Mouse (Mus musculus) adrenal gland, postnatal 14 days (tissue): ENCODE measurements around the gene Gm10277. TPM values are rescaled to one million over a fixed set of nuclear protein-coding genes. Genes with fewer than 3 reads are reported as not detected.
A peak's percentile ranks its signal among the peaks of the same experiment; 100 is the strongest.

ENCODE experiments used
- DNase-seq: peaks from one replicate; pipeline ENCODE4 v3.0.0; 2021; ENCODE audit warnings: mixed read lengths
- long read RNA-seq, 2 experiments: library from polyadenylated mRNA; stranded (forward); transcript quantifications; one replicate each; pipeline ENCODE4 v2.0.0; 2021
- total RNA-seq: library from RNA; stranded (reverse); gene quantifications from 2 replicates; pipeline ENCODE4 v1.2.3, GENCODE M21; 2021

The Gm10277 gene
- not detected in 2 replicates for total RNA-seq
- long read RNA-seq, experiment 1, result 0 reads
- long read RNA-seq, experiment 2, result 0 reads

DNA sequence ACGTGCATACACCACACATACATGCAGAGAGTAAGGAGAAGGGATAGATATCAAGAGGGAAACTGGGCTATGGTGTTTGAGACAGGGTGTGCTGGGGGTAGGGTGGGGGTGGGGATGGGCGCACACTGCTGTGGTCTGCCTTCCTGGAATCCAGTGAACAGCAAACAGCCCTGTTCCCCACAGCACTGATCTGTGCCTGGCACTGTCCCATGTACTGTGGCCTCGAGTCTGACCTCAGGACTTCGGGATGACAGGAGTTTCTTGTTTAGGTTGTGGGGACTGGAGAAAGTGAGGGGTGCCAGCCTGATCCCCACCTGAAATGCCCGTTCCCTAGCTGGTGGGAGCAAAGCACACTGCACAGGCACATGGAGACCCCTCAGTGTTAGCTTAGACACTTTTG, at the start of gene Gm10277:
Gene Gm10277 (minus strand): TSS at position 41 of the 400 bp plus-strand sequence.
- DNase-seq, result peak; percentile 38

GRCm38 (mm10) chr11:77836751-77837150, 49.2 kb upstream of the Gm10277 start:
- DNase-seq, result peak; percentile 53

GRCm38 (mm10) chr11:77836290-77836689, 48.7 kb upstream of the Gm10277 start:
- DNase-seq, result no peak

DNA sequence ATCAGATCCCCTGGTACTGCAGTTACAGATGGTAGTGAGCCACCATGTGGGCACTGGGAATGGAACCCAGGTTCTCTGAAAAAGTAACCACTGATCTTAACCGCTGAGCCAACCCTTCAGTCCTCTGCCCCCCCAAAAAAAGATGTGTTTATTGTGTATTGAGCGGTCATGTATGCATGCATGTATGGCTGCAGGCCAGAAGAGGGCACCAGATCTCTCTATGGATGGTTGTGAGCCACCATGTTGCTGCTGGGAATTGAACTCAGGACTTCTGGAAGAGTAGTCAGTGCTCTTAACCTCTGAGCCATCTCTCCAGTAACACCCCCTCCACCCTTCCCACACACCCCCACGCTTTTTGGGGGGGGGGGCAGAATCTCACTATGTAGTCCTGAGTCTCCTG, 47.6 kb upstream of the Gm10277 start:
- DNase-seq, result no peak

DNA sequence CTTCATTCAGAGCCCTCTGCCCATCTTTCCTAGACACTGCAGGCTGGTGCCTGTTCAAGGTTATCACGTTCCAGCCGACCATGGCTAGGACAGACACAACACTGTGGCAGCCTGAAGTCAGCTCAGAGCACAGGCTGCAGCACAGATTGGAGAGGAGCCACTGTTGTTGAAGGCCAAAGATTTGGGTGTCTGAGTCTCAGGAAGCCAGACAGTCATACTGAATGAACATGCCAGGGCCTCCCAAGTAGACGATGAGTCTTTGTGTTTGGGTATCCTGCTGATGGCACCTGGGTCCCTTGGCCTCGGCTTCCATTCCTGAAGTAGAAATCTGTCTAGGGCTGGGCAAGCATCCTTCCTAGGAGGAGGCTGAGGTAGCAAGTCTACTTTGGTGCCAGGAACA, 45.0 kb upstream of the Gm10277 start:
- peak; percentile 52 for DNase-seq

DNA sequence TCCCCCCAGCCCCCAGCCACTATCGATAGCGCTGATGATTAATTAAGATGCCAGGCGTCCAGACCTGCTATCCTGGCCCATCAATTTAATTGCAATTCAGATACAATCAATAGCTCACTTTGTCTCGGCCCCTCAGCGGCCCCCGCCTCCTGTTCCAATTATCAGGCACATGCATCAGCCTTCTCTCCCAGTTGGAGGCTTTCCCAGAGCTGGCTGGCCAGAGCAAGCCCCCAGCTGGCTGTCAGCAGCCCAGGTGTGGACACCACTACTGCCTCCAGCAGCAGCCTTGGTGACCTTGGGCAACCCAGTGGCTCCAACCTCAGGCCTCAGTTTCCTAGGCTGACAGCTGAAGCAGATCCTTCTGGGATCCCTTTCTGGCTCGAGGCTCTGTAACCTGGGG, 43.3 kb upstream of the Gm10277 start:
- no peak for DNase-seq

DNA sequence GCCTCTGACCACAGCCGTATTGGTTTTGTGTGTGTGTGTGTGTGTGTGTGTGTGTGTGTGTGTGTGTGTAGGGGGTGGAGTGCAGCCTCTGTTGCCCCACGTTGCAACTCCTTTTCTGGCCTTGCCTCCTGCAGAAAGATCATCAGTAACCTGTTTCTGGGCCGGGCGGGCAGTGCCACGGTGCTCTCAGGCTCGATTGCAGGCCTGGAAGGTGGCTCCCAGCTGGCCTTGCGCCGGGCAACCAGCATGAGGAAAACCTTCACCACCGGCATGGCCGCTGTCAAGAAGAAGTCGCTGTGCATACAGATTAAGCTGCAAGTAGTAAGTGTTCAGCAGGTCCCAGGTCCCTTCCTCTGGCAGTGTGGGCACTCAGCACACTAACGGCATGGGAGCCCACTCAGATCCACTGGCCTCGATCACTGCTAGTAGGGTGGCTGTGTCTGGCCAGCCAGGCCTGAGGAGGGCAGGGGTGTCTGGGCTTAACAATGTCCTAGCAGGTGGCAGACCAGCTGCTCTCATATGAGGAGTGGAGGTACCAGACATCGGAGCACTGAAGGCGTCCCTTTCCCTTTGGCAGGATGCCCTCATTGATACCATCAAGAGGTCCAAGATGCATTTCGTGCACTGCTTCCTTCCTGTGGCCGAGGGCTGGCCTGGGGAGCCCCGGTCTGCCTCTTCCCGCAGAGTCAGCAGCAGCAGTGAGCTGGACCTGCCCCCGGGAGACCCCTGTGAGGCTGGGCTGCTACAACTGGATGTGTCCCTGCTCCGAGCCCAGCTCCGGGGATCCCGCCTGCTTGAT, 41.7 kb upstream of the Gm10277 start:
- no peak for DNase-seq

DNA sequence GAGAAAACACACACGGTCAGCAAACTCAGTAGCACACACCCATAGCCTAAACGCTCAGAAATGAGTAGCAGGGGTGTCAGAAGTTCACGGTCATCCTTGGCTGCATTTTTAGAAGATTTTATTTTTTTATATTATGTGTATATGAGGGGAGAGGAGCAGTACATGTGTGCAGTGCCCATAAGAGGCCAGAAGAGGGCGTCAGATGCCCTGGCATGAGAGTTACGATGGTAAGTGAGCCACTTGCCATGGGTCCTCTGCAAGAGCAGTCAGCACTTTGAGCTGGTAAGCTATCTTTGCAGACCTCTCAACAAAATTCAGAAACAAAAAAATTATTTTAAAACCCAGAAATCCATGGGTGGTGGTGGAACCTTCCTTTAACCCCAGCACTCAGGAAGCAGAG, 40.6 kb upstream of the Gm10277 start:
- no peak for DNase-seq

GRCm38 (mm10) chr11:77827241-77827995, 39.9 kb upstream of the Gm10277 start:
- peak; percentile 85 for DNase-seq

DNA sequence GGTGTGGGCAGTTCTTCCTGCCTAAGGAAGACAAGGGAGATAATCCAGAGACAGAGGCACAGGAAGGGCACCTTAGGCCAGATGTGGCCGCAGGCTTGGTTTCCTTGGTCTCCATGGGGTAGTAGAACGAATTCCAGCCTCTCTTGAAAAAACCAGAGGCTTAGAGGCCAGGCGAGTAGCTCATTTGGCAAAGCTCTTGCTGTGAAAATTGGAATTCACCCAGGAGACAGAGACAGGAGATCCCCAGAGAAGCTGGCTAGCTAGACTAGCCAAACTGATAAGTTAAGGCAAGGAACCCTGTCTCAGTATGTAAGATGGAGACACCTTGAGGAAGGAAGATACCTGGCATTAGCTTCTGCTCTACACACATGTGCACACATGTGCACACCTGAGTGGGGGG, 38.8 kb upstream of the Gm10277 start:
- no peak for DNase-seq

GRCm38 (mm10) chr11:77825853-77826252, 38.3 kb upstream of the Gm10277 start:
- peak; percentile 88 for DNase-seq

DNA sequence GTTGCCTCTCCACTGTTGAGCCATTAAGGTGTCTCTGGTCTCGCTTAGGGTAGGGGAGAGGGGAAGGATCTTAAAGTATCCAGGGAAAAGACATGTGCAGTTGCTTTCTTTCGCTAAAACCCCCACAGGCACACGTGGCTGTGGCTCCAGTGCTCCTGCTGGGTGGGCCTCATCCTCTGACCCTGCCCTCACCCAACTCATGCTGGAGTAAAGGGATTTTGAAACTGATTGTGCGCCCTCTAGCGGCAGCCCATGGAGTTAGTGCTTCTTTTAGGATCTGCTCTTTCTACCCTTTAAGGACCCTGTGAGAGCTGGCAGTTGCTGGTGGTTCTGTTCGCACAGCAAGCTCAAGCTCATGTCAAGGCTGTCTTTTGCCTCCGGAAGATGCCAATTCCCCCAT, 35.2 kb upstream of the Gm10277 start:
- DNase-seq, result peak; percentile 67

GRCm38 (mm10) chr11:77821648-77822047, 34.1 kb upstream of the Gm10277 start:
- peak; percentile 72 for DNase-seq

GRCm38 (mm10) chr11:77816003-77816402, 28.5 kb upstream of the Gm10277 start:
- peak; percentile 86 for DNase-seq

- DNase-seq, result no peak
These were observed 26.4 kb upstream of the Gm10277 start for GRCm38 (mm10) chr11:77813969-77814368.

GRCm38 (mm10) chr11:77810018-77810417, 22.5 kb upstream of the Gm10277 start:
- DNase-seq, result no peak

- DNase-seq, result no peak
These were observed 21.7 kb upstream of the Gm10277 start for GRCm38 (mm10) chr11:77809215-77809614.

DNA sequence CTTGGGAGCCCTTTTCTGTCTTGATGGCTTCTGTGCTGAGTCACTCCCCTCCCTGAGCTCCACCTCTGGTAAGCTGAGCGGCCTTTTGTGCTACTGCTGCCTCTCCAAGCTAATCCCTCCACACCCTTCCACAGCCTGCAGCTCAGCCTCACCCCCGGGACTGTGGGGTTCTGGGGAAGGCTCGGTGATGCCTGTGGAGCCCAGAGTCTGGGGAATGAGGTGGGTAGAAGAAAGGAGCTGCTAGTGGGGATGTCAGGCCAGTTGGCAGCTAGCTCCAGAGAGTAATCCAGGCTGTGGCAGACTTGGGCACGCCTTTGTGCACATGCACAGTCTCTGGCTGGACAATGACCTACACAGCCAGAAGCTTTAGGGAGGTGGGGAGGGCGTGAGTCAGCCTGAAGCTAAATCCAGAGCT, 20.5 kb upstream of the Gm10277 start:
- DNase-seq, result peak; percentile 62

DNA sequence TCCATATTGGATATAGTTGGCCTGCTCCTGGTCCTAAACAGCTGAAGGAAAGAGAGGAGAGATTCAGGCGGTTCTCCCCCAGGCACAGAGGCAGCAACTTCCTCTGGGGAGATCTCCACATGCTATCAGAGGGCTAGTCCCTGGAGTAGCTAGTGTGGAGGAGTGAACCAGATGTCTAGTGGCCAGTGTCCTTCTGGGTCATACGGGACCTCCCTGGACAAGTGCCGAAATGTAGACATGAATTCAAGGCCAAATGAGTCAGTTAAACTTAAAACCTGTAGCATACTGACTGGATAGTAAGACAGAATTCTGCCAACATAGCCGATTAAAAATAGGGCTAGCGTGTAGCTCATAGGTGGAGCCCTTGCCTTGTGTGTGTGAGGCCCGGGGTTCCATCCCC, 19.3 kb upstream of the Gm10277 start:
- peak; percentile 35 for DNase-seq

GRCm38 (mm10) chr11:77806218-77806617, 18.7 kb upstream of the Gm10277 start:
- DNase-seq, result peak; percentile 35

GRCm38 (mm10) chr11:77802341-77802865, 14.9 kb upstream of the Gm10277 start:
- peak; percentile 68 for DNase-seq

DNA sequence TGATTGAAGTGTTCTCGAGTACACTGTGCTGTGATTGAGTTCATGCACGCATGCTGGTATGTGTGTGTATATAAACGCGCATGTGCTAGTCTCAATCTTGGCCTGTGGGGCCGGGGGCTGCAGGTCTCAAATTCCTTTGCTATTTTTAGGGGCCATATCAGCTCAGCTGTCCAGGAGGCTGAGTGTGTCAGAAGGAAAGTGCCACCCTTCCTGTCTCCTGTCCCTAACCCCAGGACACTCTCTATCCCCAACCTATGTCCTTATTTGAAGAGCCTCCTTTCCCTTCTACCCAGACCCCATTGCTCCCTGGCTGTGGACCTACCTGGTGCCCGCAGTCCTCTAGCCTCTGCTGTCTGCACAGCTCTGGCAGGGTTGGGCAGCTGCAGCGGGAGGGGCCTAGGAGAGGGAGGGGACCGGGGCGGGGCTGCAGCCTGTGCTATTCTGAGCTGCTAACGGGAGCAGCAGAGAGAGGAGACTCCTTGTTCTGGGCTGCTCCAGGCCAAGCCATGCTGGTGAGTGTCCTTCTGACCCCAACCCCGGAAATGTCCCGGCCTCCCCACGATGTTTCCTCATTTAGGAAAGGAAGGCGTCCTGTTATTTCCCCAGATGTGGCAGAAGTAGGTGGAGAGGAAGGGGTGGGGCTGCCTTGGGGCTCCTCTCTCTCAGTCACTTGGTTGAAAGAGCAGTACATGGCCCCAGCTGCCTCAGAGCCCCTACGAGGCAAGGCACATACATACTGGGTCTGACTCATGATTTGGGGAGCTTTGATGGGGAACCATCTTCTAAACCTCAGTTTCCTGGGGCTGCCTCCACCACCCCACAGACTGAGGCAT, 13.5 kb upstream of the Gm10277 start:
- DNase-seq, result peak; percentile 88
